Mouse (Mus musculus) kidney, postnatal 0 days (tissue): Measurements from ENCODE around the gene Efna1. TPM values are rescaled to one million over a fixed set of nuclear protein-coding genes. Genes with fewer than 3 reads are reported as not detected.
A peak's percentile ranks its signal among the peaks of the same experiment; 100 is the strongest.

Experiments used
- ATAC-seq: fragments of 200-750 bp; cut with Nextera tagmentation; replicated peaks from 2 replicates; pipeline ENCODE4 v1.8.0; 2017; ENCODE audit warnings: low read depth, moderate number of reproducible peaks, moderate TSS enrichment, moderate library complexity; ENCODE audit not compliant: low FRiP score
- DNase-seq: peaks from one replicate; pipeline ENCODE4 v3.0.0-alpha.2; 2016; ENCODE audit warnings: low spot score
- H3K27ac ChIP-seq: fragments of 300-500 bp; sonication (generic); 2 replicates; pipeline ENCODE4 v1.5.1; 2014; ENCODE audit warnings: mild to moderate bottlenecking
- H3K27me3 ChIP-seq: fragments of 300-500 bp; sonication (generic); 2 replicates; pipeline ENCODE4 v1.6.1; 2014; ENCODE audit warnings: low read length, mixed read lengths; ENCODE audit not compliant: insufficient read depth
- H3K36me3 ChIP-seq: fragments of 300-500 bp; sonication (generic); 2 replicates; pipeline ENCODE4 v1.6.1; 2014; ENCODE audit warnings: low read length, mixed read lengths; ENCODE audit not compliant: insufficient read depth
- H3K4me1 ChIP-seq: fragments of 300-500 bp; sonication (generic); replicated peaks from 2 replicates; pipeline ENCODE4 v1.6.1; 2014; ENCODE audit warnings: antibody characterized with exemption, low read length, mixed read lengths; ENCODE audit not compliant: insufficient read depth
- H3K4me2 ChIP-seq: fragments of 300-500 bp; sonication (generic); 2 replicates; pipeline ENCODE4 v1.6.1; 2014; ENCODE audit warnings: mild to moderate bottlenecking, low read length, moderate library complexity, mixed read lengths
- H3K4me3 ChIP-seq: fragments of 300-500 bp; sonication (generic); replicated peaks from 2 replicates; pipeline ENCODE4 v1.5.1; 2014; ENCODE audit warnings: low read depth, low read length
- H3K9ac ChIP-seq: fragments of 300-500 bp; sonication (generic); 2 replicates; pipeline ENCODE4 v1.6.1; 2014; ENCODE audit warnings: low read depth, low read length
- H3K9me3 ChIP-seq: fragments of 300-500 bp; sonication (generic); replicated peaks from 2 replicates; pipeline ENCODE4 v1.6.1; 2016; ENCODE audit warnings: low read length, inconsistent platforms, mixed read lengths
- CTCF ChIP-seq: IDR thresholded peaks from 2 replicates; pipeline ENCODE4 v1.5.1; 2016; ENCODE audit warnings: antibody characterized with exemption, low read depth, mild to moderate bottlenecking, moderate library complexity
- WGBS: fragments of 180-500 bp; shearing (Covaris S2); extraction: QIAGEN DNeasy Blood & Tissue Kit; methylation state at CpG from one replicate; pipeline ENCODE4 v1.1.7; 2014; 5-methylcytosine and 5-hydroxymethylcytosine counted together
- polyA plus RNA-seq: library from polyadenylated mRNA; unstranded; fragments of >200 nt; fragmentation: Nextera tagmentation; extraction: Ambion mirVana; gene quantifications from 2 replicates; pipeline ENCODE4 v1.2.1, GENCODE M21; 2015

The Efna1 gene
- polyA plus RNA-seq, 1 experiment from 2014 or later: 79.5 TPM

DNA sequence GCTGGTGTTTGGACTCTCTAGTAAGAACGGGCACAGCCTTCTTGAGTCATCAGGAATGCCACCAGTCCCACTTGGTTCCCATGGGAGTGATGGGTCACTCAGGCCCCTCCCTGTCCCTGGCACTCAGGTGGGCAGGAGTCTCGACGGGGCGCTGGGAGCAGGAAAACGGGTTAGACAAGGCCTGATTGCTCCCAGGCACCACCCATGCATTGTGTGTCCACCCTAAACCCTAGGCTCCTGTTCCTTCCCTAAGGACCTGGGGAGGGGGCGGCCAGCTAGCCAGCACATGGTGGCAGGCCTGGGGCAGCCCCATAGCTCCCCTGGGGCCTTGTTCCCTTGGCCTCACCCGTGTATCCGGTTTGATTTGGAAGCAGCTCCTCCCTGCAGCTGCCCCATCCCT lies 37.4 kb upstream of the Efna1 start:
- ATAC-seq: no peak
- no peak overlapping the region for H3K9ac ChIP-seq
- H3K27me3 ChIP-seq: peaks cover 17% of the 10 kb centered on the region; the same call in 1 of the 2 replicates
- H3K27ac ChIP-seq: no peak overlapping the region
- H3K36me3 ChIP-seq: no peaks in the 10 kb centered on the region
- no peak overlapping the region for H3K4me3 ChIP-seq
- no peaks in the 10 kb centered on the region for H3K9me3 ChIP-seq
- no peak for DNase-seq
- no peak for TF ChIP-seq CTCF
- WGBS: 70% methylated on average over 8 of the region's 8 CpGs
- peaks cover 48% of the 10 kb centered on the region for H3K4me1 ChIP-seq
- H3K4me2 ChIP-seq: no peak overlapping the region

DNA sequence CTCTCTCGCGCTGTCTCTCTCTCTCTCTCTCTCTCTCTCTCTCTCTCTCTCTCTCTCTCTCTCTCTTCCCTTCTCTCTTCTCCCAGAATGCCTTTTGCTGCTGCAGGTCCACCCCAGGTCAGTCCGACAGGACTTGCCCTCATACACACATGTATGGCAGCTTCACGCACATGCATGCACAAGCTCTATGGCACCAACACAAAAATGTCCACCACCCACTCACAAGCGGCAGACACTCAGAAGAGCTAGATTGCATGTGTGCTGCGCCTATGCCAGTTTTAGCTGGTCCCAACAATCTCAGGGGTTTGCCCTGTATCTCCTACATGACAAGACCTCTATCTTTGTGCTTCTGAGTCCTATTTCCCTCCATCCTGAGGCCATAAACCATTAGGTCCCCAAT lies 36.3 kb upstream of the Efna1 start:
- WGBS: 59% methylated on average over 6 of the region's 6 CpGs
- Histone ChIP-seq H3K9me3 (no peaks in the 10 kb centered on the region), H3K4me2 (no peak overlapping the region), H3K9ac (no peak overlapping the region), H3K4me3 (no peak overlapping the region), H3K27me3 (peaks cover 17% of the 10 kb centered on the region; the same call in 1 of the 2 replicates), H3K27ac (no peak overlapping the region), H3K36me3 (no peaks in the 10 kb centered on the region), H3K4me1 (peaks cover 48% of the 10 kb centered on the region)
- TF ChIP-seq CTCF: no peak
- no peak for ATAC-seq
- DNase-seq: no peak

DNA sequence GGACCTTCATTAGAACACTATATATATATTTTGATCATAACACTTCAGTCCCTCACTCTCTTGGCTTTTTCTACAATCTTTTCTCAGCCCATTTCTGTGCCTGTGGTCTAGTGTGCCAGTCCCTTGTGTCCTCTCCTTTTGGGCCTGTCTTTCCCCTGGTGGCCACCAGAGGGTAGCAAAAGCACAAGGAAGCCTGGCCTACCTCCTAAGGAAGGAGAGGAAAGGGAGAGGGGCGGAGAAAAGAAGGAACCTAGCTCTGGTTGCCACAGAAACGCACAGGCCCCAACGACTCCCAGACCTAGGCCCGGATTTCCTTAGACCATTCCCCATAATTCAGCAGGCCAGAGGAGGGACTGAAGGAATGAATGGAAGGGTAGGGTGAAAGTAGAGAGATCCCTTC lies 35.9 kb upstream of the Efna1 start:
- Histone ChIP-seq H3K27me3 (peaks cover 17% of the 10 kb centered on the region; the same call in 1 of the 2 replicates), H3K9me3 (no peaks in the 10 kb centered on the region), H3K9ac (no peak overlapping the region), H3K27ac (no peak overlapping the region), H3K4me2 (peak overlapping the region; percentile 62; the same call in 1 of the 2 replicates), H3K4me1 (peaks cover 45% of the 10 kb centered on the region), H3K36me3 (no peaks in the 10 kb centered on the region), H3K4me3 (no peak overlapping the region)
- 0% methylated on average over 4 of the region's 4 CpGs for WGBS
- TF ChIP-seq CTCF: peak; percentile 96
- ATAC-seq (no peak), DNase-seq (peak; percentile 96)

DNA sequence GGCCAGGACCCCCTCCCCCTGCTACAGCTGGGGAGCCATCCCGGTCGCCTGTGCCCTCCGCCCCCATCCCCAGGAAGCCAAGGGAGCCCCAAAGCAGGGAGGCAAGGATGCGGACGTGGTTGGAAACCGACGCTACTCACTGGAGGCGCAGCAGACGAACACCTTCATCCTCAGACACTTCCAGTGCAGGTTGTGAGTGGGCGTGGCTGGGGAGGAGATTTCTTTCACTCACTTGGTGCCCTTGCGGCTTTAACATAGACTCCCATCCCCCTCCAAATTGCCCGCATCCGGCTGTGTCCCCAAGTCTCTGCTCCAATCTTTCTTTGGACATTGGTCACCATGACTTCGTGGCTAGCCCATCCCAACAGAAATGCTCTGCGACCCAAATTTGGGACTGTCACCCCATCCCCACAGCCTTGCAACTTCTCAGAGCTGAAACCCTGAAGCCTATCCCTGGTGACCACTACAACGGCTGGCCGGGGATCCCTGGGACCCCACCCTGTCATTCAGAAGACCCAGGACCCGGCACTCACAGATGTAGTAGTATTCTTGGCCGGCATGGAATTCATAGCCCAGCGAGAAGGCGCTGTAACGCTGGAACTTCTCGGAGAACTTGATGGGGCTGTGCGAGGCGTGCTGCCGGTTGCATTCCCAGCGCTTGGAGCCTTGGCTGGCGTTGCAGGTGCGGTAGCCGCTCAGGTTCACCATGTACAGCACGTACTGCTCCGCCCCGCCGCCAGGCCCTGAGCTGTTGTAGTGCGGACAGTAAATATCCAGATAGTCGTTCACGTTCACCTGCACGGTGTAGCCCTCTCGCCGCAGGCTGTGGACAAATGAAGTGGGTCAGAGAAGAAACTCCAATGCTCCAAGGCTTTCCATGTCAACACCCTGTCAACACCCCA lies 35.2 kb upstream of the Efna1 start:
- Histone ChIP-seq H3K36me3 (no peaks in the 10 kb centered on the region), H3K9ac (no peak overlapping the region), H3K4me1 (peaks cover 39% of the 10 kb centered on the region), H3K27me3 (peaks cover 14% of the 10 kb centered on the region; the same call in 1 of the 2 replicates), H3K4me3 (peak overlapping the region; percentile 21), H3K4me2 (peak overlapping the region; percentile 62), H3K27ac (no peak overlapping the region), H3K9me3 (no peaks in the 10 kb centered on the region)
- no peak for TF ChIP-seq CTCF
- no peak for ATAC-seq
- no peak for DNase-seq
- WGBS: 14% methylated on average over 40 of the region's 40 CpGs

DNA sequence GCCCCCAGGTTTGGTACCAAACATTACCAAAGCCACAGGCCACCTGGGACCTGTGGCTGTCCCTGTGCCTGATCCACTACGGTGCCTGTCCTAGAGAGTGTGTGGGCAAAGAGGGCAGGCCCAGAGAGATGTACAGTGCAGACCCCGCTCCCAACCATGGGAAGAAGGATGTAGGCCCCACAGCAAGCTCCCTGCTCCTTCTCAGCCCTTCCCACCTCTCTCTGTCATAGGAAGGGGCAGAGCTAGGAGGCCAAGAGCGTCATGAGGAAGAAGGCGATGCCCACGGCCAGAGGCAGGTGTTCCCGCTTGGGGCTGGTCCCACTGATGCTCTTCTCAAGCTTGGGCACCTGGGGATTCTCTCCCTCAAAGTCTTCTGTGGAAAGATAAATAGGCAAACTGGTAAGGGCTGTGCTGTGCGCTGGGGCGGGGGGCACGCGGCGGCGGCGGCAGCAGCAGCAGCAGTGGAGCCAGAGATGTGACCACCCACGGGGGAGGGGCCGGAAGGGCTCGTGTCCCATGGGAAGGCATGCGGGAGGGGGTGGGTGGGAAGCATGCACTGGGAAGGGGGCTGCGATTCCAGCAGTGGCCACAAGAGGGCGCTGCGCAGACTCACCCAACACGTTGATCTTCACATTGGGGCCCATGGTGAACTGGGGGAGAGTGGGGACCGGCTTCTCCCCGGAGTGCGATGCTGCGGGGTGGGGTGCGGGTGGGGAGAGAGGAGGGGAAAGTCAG lies 34.4 kb upstream of the Efna1 start:
- Histone ChIP-seq H3K4me2 (peak overlapping the region; percentile 62), H3K4me3 (peak overlapping the region; percentile 21), H3K4me1 (peaks cover 31% of the 10 kb centered on the region), H3K36me3 (no peaks in the 10 kb centered on the region), H3K27ac (0 out of 2 replicates have a peak overlapping the region, but pooled peaks have one; percentile 19), H3K9me3 (no peaks in the 10 kb centered on the region), H3K27me3 (peaks cover 10% of the 10 kb centered on the region; the same call in 1 of the 2 replicates), H3K9ac (peak overlapping the region; percentile 15; the same call in 1 of the 2 replicates)
- peak; percentile 34 for ATAC-seq
- peak; percentile 87 for TF ChIP-seq CTCF
- 5% methylated on average over 26 of the region's 26 CpGs for WGBS
- DNase-seq: peak; percentile 80

DNA sequence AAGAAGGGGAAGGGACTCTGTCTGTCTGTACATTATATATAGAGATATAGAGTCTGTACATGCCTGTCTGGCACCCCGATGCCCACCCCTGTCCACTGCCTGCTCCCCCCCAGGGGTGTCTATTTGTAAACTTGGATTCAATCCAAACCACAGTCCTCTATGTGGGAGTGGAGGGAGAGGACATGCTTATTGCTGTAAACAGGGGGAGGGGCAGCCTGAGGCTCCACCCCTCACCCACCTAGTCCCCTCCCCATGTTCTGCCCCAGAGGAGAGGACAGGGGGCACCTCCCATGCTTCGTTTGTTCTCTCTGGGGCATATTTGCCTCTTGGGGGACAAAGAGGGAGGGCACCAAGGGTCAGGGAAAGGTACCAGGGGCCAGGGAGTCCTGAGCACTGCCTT lies 33.8 kb upstream of the Efna1 start:
- 55% methylated on average over 2 of the region's 2 CpGs for WGBS
- Histone ChIP-seq H3K4me2 (peak overlapping the region; percentile 62), H3K27me3 (0 out of 2 replicates have a peak, but pooled peaks cover 6% of the 10 kb centered on the region), H3K4me1 (peaks cover 26% of the 10 kb centered on the region), H3K27ac (0 out of 2 replicates have a peak overlapping the region, but pooled peaks have one; percentile 19), H3K4me3 (peak overlapping the region; percentile 21; the same call in 1 of the 2 replicates), H3K9ac (no peak overlapping the region), H3K9me3 (no peaks in the 10 kb centered on the region), H3K36me3 (no peaks in the 10 kb centered on the region)
- ATAC-seq (peak; percentile 12; the same call in 1 of the 2 replicates), DNase-seq (no peak)
- no peak for TF ChIP-seq CTCF
